Mouse (Mus musculus) urinary bladder, adult 2 months (tissue): ENCODE results near the gene Tbc1d22a. TPM values are rescaled to one million over a fixed set of nuclear protein-coding genes. Genes with fewer than 3 reads are reported as not detected.
"Not testable (repeated sequence)": the region's sequence is repeated elsewhere in the genome, so short reads cannot be mapped to it uniquely, and the experiment has no call there.

ENCODE experiments used
- DNase-seq: peaks from one replicate; pipeline ENCODE4 v3.0.0; 2022; ENCODE audit warnings: low spot score
- polyA plus RNA-seq: library from polyadenylated mRNA; depleted of rRNA; stranded (reverse); fragments of >200 nt; gene quantifications from 2 replicates; pipeline ENCODE4 v1.2.3, GENCODE M21; 2012

Gene Tbc1d22a
- polyA plus RNA-seq, 1 experiment = 21.0 TPM

- no peak for DNase-seq
Measured at GRCm38 (mm10) chr15:86202640-86203039, 11.6 kb upstream of the Tbc1d22a start.

GRCm38 (mm10) chr15:86203292-86203793 lies 10.9 kb upstream of the Tbc1d22a start:
- DNase-seq = no peak

GRCm38 (mm10) chr15:86203942-86204561 lies 10.2 kb upstream of the Tbc1d22a start:
- no peak for DNase-seq

GRCm38 (mm10) chr15:86205300-86205699 lies 9.0 kb upstream of the Tbc1d22a start:
- DNase-seq = no peak

- no peak for DNase-seq
Measured at GRCm38 (mm10) chr15:86206385-86206784, 7.9 kb upstream of the Tbc1d22a start.

GRCm38 (mm10) chr15:86212193-86212592 lies 2.1 kb upstream of the Tbc1d22a start:
- DNase-seq = not testable (repeated sequence)

GRCm38 (mm10) chr15:86214549-86215201 lies 416 bp downstream of the Tbc1d22a start:
- no peak for DNase-seq

GRCm38 (mm10) chr15:86216641-86217040 lies 2.4 kb downstream of the Tbc1d22a start:
- not testable (repeated sequence) for DNase-seq

- no peak for DNase-seq
Measured at GRCm38 (mm10) chr15:86219534-86220228, 5.4 kb downstream of the Tbc1d22a start.

- DNase-seq = no peak
Measured at GRCm38 (mm10) chr15:86220229-86220630, 6.0 kb downstream of the Tbc1d22a start.

- no peak for DNase-seq
Measured at GRCm38 (mm10) chr15:86220715-86221114, 6.5 kb downstream of the Tbc1d22a start.

GRCm38 (mm10) chr15:86221369-86221768 lies 7.1 kb downstream of the Tbc1d22a start:
- no peak for DNase-seq

- DNase-seq = not testable (repeated sequence)
Measured at GRCm38 (mm10) chr15:86221901-86222300, 7.6 kb downstream of the Tbc1d22a start.

GRCm38 (mm10) chr15:86224972-86225551 lies 10.8 kb downstream of the Tbc1d22a start:
- DNase-seq = no peak

GRCm38 (mm10) chr15:86226221-86226620 lies 12.0 kb downstream of the Tbc1d22a start:
- DNase-seq = no peak

GRCm38 (mm10) chr15:86226968-86227367 lies 12.7 kb downstream of the Tbc1d22a start:
- no peak for DNase-seq

- DNase-seq = no peak
Measured at GRCm38 (mm10) chr15:86228186-86228585, 13.9 kb downstream of the Tbc1d22a start.

- no peak for DNase-seq
Measured at GRCm38 (mm10) chr15:86229088-86229487, 14.8 kb downstream of the Tbc1d22a start.

- no peak for DNase-seq
Measured at GRCm38 (mm10) chr15:86229623-86230022, 15.4 kb downstream of the Tbc1d22a start.

- DNase-seq = no peak
Measured at GRCm38 (mm10) chr15:86231170-86231569, 16.9 kb downstream of the Tbc1d22a start.

- no peak for DNase-seq
Measured at GRCm38 (mm10) chr15:86231831-86232512, 17.7 kb downstream of the Tbc1d22a start.

- DNase-seq = no peak
Measured at GRCm38 (mm10) chr15:86234001-86234400, 19.7 kb downstream of the Tbc1d22a start.
